Mouse (Mus musculus) inflammation-experienced regulatory T-cells, adult 6 months (primary cell): ENCODE measurements around the gene Man2a2. TPM values are rescaled to one million over a fixed set of nuclear protein-coding genes. Genes with fewer than 3 reads are reported as not detected.
"Not testable (repeated sequence)": the region's sequence is repeated elsewhere in the genome, so short reads cannot be mapped to it uniquely, and the experiment has no call there.

Source experiments
- ATAC-seq: one replicate; pipeline ENCODE4 v1.8.0; 2017
- polyA plus RNA-seq, 3 experiments: library from polyadenylated mRNA; unstranded; fragments of 100-300 nt; shearing (Covaris generic); gene quantifications; one replicate each; pipeline ENCODE4 v1.2.1; 2017

The Man2a2 gene
- polyA plus RNA-seq, 3 experiments from 2014 or later: 11.1 to 30.9 (median 16.4) TPM

GRCm38 (mm10) chr7:80400099-80400498 is 28.9 kb upstream of the Man2a2 start:
- no peak for ATAC-seq

GRCm38 (mm10) chr7:80398654-80399444 is 27.7 kb upstream of the Man2a2 start:
- ATAC-seq: no peak

GRCm38 (mm10) chr7:80397986-80398385 is 26.8 kb upstream of the Man2a2 start:
- ATAC-seq: no peak

- ATAC-seq: not testable (repeated sequence)
Measured at GRCm38 (mm10) chr7:80396427-80396826, 25.3 kb upstream of the Man2a2 start.

- ATAC-seq: no peak
Measured at GRCm38 (mm10) chr7:80394600-80394999, 23.4 kb upstream of the Man2a2 start.

GRCm38 (mm10) chr7:80392119-80392518 is 20.9 kb upstream of the Man2a2 start:
- no peak for ATAC-seq

GRCm38 (mm10) chr7:80387633-80388543 is 16.7 kb upstream of the Man2a2 start, which contains the start of gene Fes:
Gene Fes (minus strand): TSS chr7:80387946.
- no peak for ATAC-seq

GRCm38 (mm10) chr7:80387033-80387632 is 16.0 kb upstream of the Man2a2 start:
- no peak for ATAC-seq

GRCm38 (mm10) chr7:80386235-80386930 is 15.2 kb upstream of the Man2a2 start:
- ATAC-seq: peak; percentile 73

- no peak for ATAC-seq
Measured at GRCm38 (mm10) chr7:80382919-80383318, 11.7 kb upstream of the Man2a2 start.

GRCm38 (mm10) chr7:80379531-80379930 is 8.4 kb upstream of the Man2a2 start:
- ATAC-seq: no peak

GRCm38 (mm10) chr7:80377471-80377870 is 6.3 kb upstream of the Man2a2 start:
- peak; percentile 65 for ATAC-seq

GRCm38 (mm10) chr7:80376192-80376591 is 5.0 kb upstream of the Man2a2 start:
- ATAC-seq: no peak

- ATAC-seq: no peak
Measured at GRCm38 (mm10) chr7:80375376-80376039, 4.3 kb upstream of the Man2a2 start.

- ATAC-seq: no peak
Measured at GRCm38 (mm10) chr7:80374733-80375132, 3.6 kb upstream of the Man2a2 start.

- ATAC-seq: no peak
Measured at GRCm38 (mm10) chr7:80374280-80374679, 3.1 kb upstream of the Man2a2 start.

GRCm38 (mm10) chr7:80373850-80374249 is 2.7 kb upstream of the Man2a2 start:
- no peak for ATAC-seq

- no peak for ATAC-seq
Measured at GRCm38 (mm10) chr7:80373352-80373751, 2.2 kb upstream of the Man2a2 start.

GRCm38 (mm10) chr7:80372667-80373066 is 1.5 kb upstream of the Man2a2 start:
- no peak for ATAC-seq

- no peak for ATAC-seq
Measured at GRCm38 (mm10) chr7:80372166-80372565, 991 bp upstream of the Man2a2 start.

GRCm38 (mm10) chr7:80370649-80371040 is 530 bp downstream of the Man2a2 start:
- ATAC-seq: peak; percentile 75

GRCm38 (mm10) chr7:80369967-80370431 is 1.2 kb downstream of the Man2a2 start:
- ATAC-seq: peak; percentile 19
